Mouse (Mus musculus) G1E (cell line): Measurements from ENCODE around the gene Mast2.

ENCODE experiments used
- CTCF ChIP-seq: IDR thresholded peaks from 2 replicates; pipeline ENCODE4 v1.5.1; 2012; ENCODE audit warnings: low read depth, low read length, inconsistent platforms, mixed read lengths
- GATA1 ChIP-seq: IDR thresholded peaks from 2 replicates; pipeline ENCODE4 v1.6.1; 2012; ENCODE audit warnings: borderline replicate concordance, low read length, inconsistent platforms, mixed read lengths
- GATA2 ChIP-seq: IDR thresholded peaks from 2 replicates; pipeline ENCODE4 v1.6.1; 2012; ENCODE audit warnings: low read depth, low read length, inconsistent platforms, borderline replicate concordance
- POLR2AphosphoS5 ChIP-seq: IDR thresholded peaks from 2 replicates; pipeline ENCODE4 v1.6.1; 2012; ENCODE audit warnings: low read depth, low read length, inconsistent platforms; ENCODE audit not compliant: insufficient replicate concordance
- TAL1 ChIP-seq: conservative IDR thresholded peaks from 2 replicates; pipeline ENCODE4 v1.6.1; 2012; ENCODE audit warnings: low read depth, low read length, inconsistent platforms, mixed read lengths

- TF ChIP-seq CTCF (no peak), GATA1 (no peak), POLR2AphosphoS5 (no peak), TAL1 (no peak), GATA2 (no peak)
Measured at GRCm38 (mm10) chr4:116406668-116407067, 57.3 kb downstream of the Mast2 start.
